Mouse (Mus musculus): ENCODE data around the gene Spint1. TPM values are rescaled to one million over a fixed set of nuclear protein-coding genes. Genes with fewer than 3 reads are reported as not detected.

Spint1 gene
- polyA plus RNA-seq, 1 experiment from 2014 or later: 0.52 TPM

DNA sequence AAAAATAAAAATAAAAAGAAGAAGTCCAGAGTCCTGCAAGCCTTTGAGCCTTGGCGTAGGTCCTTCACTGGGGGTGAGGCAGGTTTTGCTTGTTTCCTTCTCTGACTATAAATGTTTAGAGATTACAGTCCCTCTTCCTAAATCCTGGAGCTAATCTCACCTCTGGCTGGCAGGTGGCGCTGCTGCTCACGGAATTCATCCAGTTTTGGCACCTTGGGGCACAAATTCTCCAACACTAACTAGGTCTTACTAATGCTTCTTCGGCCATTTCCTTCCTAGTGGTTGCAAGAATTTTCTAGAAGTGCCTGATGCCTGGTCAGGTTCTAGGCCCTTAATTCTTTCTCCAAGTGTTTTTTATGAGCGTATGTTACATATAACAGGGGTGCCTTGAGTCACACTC, 61.2 kb downstream of the Spint1 start:
- H3K9ac ChIP-seq: no peak overlapping the region
- H3K4me1 ChIP-seq: peaks cover 22% of the 10 kb centered on the region
- peaks cover 59% of the 10 kb centered on the region for H3K36me3 ChIP-seq (ENCODE audit: poor library complexity, severe bottlenecking)
- H3K27ac ChIP-seq: no peak overlapping the region
- H3K4me2 ChIP-seq: no peak overlapping the region
- no peaks in the 10 kb centered on the region for H3K9me3 ChIP-seq (replicated peaks)
- no peaks in the 10 kb centered on the region for H3K27me3 ChIP-seq
- H3K4me3 ChIP-seq: no peak overlapping the region
- WGBS: 48% methylated on average over 5 of the region's 5 CpGs
- ATAC-seq: no peak

- H3K4me2 ChIP-seq: no peak overlapping the region
- H3K27me3 ChIP-seq: no peaks in the 10 kb centered on the region
- H3K4me1 ChIP-seq: peaks cover 22% of the 10 kb centered on the region
- WGBS: 93% methylated on average over 2 of the region's 2 CpGs
- no peak overlapping the region for H3K4me3 ChIP-seq
- ATAC-seq: no peak
- H3K9me3 ChIP-seq (replicated peaks): no peaks in the 10 kb centered on the region
- peaks cover 54% of the 10 kb centered on the region for H3K36me3 ChIP-seq (ENCODE audit: poor library complexity, severe bottlenecking)
- H3K27ac ChIP-seq: no peak overlapping the region
- no peak overlapping the region for H3K9ac ChIP-seq
These were observed 61.7 kb downstream of the Spint1 start for GRCm38 (mm10) chr2:119298839-119299238.

Other genes with a start within 250 kb of the Spint1 start
- gene Ccdc32, start 208.0 kb upstream of the Spint1 start, polyA plus RNA-seq (2015; fragmentation: Nextera tagmentation; extraction: Ambion mirVana): 31.1 and 33.8 TPM in 2 replicates
- gene Rpusd2, start 202.6 kb upstream of the Spint1 start, polyA plus RNA-seq (2015; fragmentation: Nextera tagmentation; extraction: Ambion mirVana): 7.3 and 7.7 TPM in 2 replicates
- gene Knl1, start 190.2 kb upstream of the Spint1 start, polyA plus RNA-seq (2015; fragmentation: Nextera tagmentation; extraction: Ambion mirVana): 65.5 and 66.6 TPM in 2 replicates
- gene Rad51, start 124.6 kb upstream of the Spint1 start, polyA plus RNA-seq (2015; fragmentation: Nextera tagmentation; extraction: Ambion mirVana): 42.9 and 50.7 TPM in 2 replicates
- gene Rmdn3, start 80.3 kb upstream of the Spint1 start, polyA plus RNA-seq (2015; fragmentation: Nextera tagmentation; extraction: Ambion mirVana): 44.7 and 49.6 TPM in 2 replicates
- gene Gchfr, start 69.6 kb upstream of the Spint1 start, polyA plus RNA-seq (2015; fragmentation: Nextera tagmentation; extraction: Ambion mirVana): 1.7 and 2.5 TPM in 2 replicates
- gene Gm14137, start 62.9 kb upstream of the Spint1 start, polyA plus RNA-seq (2015; fragmentation: Nextera tagmentation; extraction: Ambion mirVana): 0.88 and 0.93 TPM in 2 replicates
- gene Zfyve19, start 28.7 kb upstream of the Spint1 start, polyA plus RNA-seq (2015; fragmentation: Nextera tagmentation; extraction: Ambion mirVana): 49.3 and 53.9 TPM in 2 replicates
- 25.0 and 25.2 TPM in 2 replicates for gene Dnajc17, start 28.6 kb upstream of the Spint1 start, polyA plus RNA-seq (2015; fragmentation: Nextera tagmentation; extraction: Ambion mirVana)
- not detected in 2 replicates for gene Ppp1r14d, start 7.5 kb upstream of the Spint1 start, polyA plus RNA-seq (2015; fragmentation: Nextera tagmentation; extraction: Ambion mirVana)
- gene Rhov, start 33.9 kb downstream of the Spint1 start, polyA plus RNA-seq (2015; fragmentation: Nextera tagmentation; extraction: Ambion mirVana): 6.2 and 8.0 TPM in 2 replicates
- 21.2 and 23.5 TPM in 2 replicates for gene Vps18, start 51.4 kb downstream of the Spint1 start, polyA plus RNA-seq (2015; fragmentation: Nextera tagmentation; extraction: Ambion mirVana)
- gene Dll4, start 88.4 kb downstream of the Spint1 start, polyA plus RNA-seq (2015; fragmentation: Nextera tagmentation; extraction: Ambion mirVana): 3.9 and 4.0 TPM in 2 replicates
- 2.3 and 3.4 TPM in 2 replicates for gene Chac1, start 113.9 kb downstream of the Spint1 start, polyA plus RNA-seq (2015; fragmentation: Nextera tagmentation; extraction: Ambion mirVana)
- gene Ino80, start 240.3 kb downstream of the Spint1 start, polyA plus RNA-seq (2015; fragmentation: Nextera tagmentation; extraction: Ambion mirVana): 4.1 and 4.6 TPM in 2 replicates

All from forebrain, embryonic 13.5 days (tissue).